Mouse (Mus musculus) ES-E14 (cell line): ENCODE measurements at regions not wholly inside any gene's neighbourhood (a gene's known extent, or its start where the extent isn't known, plus 50 kb on each side); places are given as distances from the start of the nearest gene placed in this dataset.

Experiments
- CHD2 ChIP-seq: IDR thresholded peaks from 2 replicates; pipeline ENCODE4 v1.6.1; 2014; ENCODE audit warnings: mild to moderate bottlenecking, low read depth, low read length, inconsistent platforms
- HCFC1 ChIP-seq: IDR thresholded peaks from 2 replicates; pipeline ENCODE4 v1.6.1; 2012; ENCODE audit warnings: low read length, inconsistent platforms, borderline replicate concordance; ENCODE audit not compliant: insufficient read depth
- ZNF384 ChIP-seq: IDR thresholded peaks from 2 replicates; pipeline ENCODE4 v1.6.1; 2012; ENCODE audit warnings: low read depth, low read length, inconsistent platforms

- no peak for TF ChIP-seq CHD2
- TF ChIP-seq HCFC1 = no peak
- TF ChIP-seq ZNF384 = no peak
Measured at GRCm38 (mm10) chr14:24564801-24565624, 78.1 kb downstream of the Rps24 start.
